Mouse (Mus musculus) liver, adult 2 months (tissue): Measurements from ENCODE around the gene Krt87.

ENCODE experiments used
- CTCF ChIP-seq: fragments of 200-500 bp; IDR thresholded peaks from 2 replicates; pipeline ENCODE4 v1.5.1; 2011; ENCODE audit warnings: low read depth, low read length, control low read depth
- POLR2A ChIP-seq: fragments of 200-500 bp; IDR thresholded peaks from 2 replicates; pipeline ENCODE4 v1.6.1; 2011; ENCODE audit warnings: low read length, control low read depth; ENCODE audit not compliant: insufficient read depth; ENCODE audit errors: extremely low read depth

DNA sequence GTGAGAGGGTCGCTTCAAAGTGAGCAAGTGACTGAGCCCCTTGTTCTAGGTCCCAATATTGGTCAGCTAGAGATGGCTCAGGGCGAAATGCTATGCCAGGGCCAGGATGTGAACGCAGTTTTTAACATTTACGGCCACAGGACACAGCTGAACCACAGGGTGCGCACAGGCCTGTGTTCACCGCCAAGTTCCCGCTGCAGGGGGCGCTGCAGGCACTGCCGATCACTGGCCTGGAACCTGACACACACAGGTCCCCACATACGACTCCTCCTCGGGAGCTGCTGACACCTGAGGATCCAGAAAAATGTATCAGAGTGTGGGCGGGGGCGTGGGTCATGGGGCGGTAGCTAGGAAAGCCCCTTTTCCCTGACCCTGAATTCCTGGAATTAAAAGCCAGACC, 20.7 kb upstream of the Krt87 start:
- TF ChIP-seq CTCF, result no peak
- no peak for TF ChIP-seq POLR2A
